Mouse (Mus musculus) limb, embryonic 14.5 days (tissue): ENCODE data around the gene Crebbp. TPM values are rescaled to one million over a fixed set of nuclear protein-coding genes. Genes with fewer than 3 reads are reported as not detected.

Experiments used
- ATAC-seq: fragments of 200-750 bp; cut with Nextera tagmentation; 2 replicates; pipeline ENCODE4 v1.8.0; 2017; ENCODE audit warnings: low read depth, moderate number of reproducible peaks, moderate TSS enrichment; ENCODE audit not compliant: low FRiP score
- DNase-seq: peaks from one replicate; pipeline ENCODE4 v3.0.0-alpha.2; 2015; ENCODE audit warnings: low spot score
- H3K27ac ChIP-seq: fragments of 300-500 bp; sonication (generic); replicated peaks from 2 replicates; pipeline ENCODE4 v1.5.1; 2014; ENCODE audit warnings: low read depth, mild to moderate bottlenecking, low read length, moderate library complexity, mixed read lengths
- H3K27me3 ChIP-seq: fragments of 300-500 bp; sonication (generic); 2 replicates; pipeline ENCODE4 v1.6.1; 2014; ENCODE audit warnings: low read length, mixed read lengths; ENCODE audit not compliant: control insufficient read depth, insufficient read depth
- H3K36me3 ChIP-seq: fragments of 300-500 bp; sonication (generic); 2 replicates; pipeline ENCODE4 v1.6.1; 2014; ENCODE audit warnings: mild to moderate bottlenecking, low read length, moderate library complexity, mixed read lengths; ENCODE audit not compliant: control insufficient read depth, insufficient read depth
- H3K4me1 ChIP-seq: fragments of 300-500 bp; sonication (generic); 2 replicates; pipeline ENCODE4 v1.6.1; 2014; ENCODE audit warnings: antibody characterized with exemption, low read length, mixed read lengths; ENCODE audit not compliant: control insufficient read depth, insufficient read depth
- H3K4me2 ChIP-seq: fragments of 300-500 bp; sonication (generic); replicated peaks from 2 replicates; pipeline ENCODE4 v1.6.1; 2014; ENCODE audit warnings: low read depth, mild to moderate bottlenecking, low read length, moderate library complexity; ENCODE audit not compliant: severe bottlenecking
- H3K4me3 ChIP-seq: fragments of 300-500 bp; sonication (generic); replicated peaks from 2 replicates; pipeline ENCODE4 v1.5.1; 2014; ENCODE audit warnings: low read length
- H3K9ac ChIP-seq: fragments of 300-500 bp; sonication (generic); 2 replicates; pipeline ENCODE4 v1.6.1; 2014; ENCODE audit warnings: mild to moderate bottlenecking, low read depth, low read length, moderate library complexity; ENCODE audit not compliant: severe bottlenecking
- H3K9me3 ChIP-seq: fragments of 300-500 bp; sonication (generic); 2 replicates; pipeline ENCODE4 v1.6.1; 2016; ENCODE audit warnings: low read length; ENCODE audit not compliant: control insufficient read depth
- POLR2A ChIP-seq: fragments of 200-500 bp; IDR thresholded peaks from 2 replicates; pipeline ENCODE4 v1.8.0; 2012; ENCODE audit warnings: inconsistent platforms, mild to moderate bottlenecking, moderate library complexity, borderline replicate concordance; ENCODE audit not compliant: insufficient read depth, insufficient read length; ENCODE audit errors: extremely low read depth
- WGBS: fragments of 180-500 bp; shearing (Covaris S2); extraction: QIAGEN DNeasy Blood & Tissue Kit; methylation state at CpG from one replicate; pipeline ENCODE4 v1.1.7; 2014; 5-methylcytosine and 5-hydroxymethylcytosine counted together
- microRNA-seq: library from miRNA; unstranded; fragments of <30 nt; microRNA quantifications from one replicate; pipeline ENCODE4, GENCODE M21; 2016
- polyA plus RNA-seq, 2 experiments: library from polyadenylated mRNA; depleted of rRNA in 1 of 2; stranded (reverse) in 1 of 2; unstranded in 1 of 2; fragments of >200 nt; fragmentation: Nextera tagmentation in 1 of 2; extraction: Ambion mirVana in 1 of 2; gene quantifications; 2 replicates each; pipeline versions ENCODE4 v1.2.1 to v1.2.3; 2012 to 2014

The Crebbp gene
- polyA plus RNA-seq, 2 experiments: 31.3 to 60.5 TPM

DNA sequence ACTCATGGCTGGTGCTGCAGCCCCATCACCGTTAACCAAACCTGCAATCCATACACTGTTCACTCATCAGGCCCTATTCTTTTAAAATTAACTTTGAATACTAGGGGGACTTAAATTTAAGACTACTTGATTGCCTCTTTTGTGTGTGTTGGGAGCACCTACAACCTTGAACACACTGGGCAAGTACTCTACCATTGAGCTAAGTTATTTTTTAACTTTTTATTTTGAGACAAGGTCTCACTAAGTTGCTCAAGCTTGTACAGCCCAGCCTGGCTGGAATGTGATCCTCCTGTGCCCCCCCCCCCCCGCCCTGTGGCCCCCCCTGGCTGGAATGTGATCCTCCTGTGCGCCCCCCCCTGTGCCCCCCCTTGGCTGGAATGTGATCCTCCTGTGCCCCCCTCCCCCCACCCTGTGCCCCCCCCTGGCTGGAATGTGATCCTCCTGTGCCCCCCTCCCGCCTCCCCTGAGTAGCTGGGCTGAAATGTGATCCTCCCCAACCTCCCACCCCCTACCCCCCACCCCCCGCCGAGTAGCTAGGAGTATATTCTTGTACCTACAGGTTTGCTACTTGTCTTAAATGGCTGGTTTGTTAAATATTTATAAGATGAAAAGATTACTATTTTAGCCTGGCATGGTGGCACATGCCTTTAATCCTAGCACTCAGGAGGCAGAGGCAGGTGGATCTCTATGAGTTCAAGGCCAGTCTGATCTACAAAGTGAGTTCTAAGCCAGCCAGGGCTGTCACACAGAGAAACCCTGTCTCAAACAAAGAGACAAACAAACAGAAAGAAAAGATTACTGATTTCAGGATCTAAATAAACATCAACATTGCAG, 182.1 kb downstream of the Crebbp start:
- H3K27ac ChIP-seq: no peak overlapping the region
- no peak for TF ChIP-seq POLR2A
- WGBS: 45% methylated on average over 4 of the region's 6 CpGs
- H3K4me2 ChIP-seq: no peak overlapping the region
- no peak for ATAC-seq
- H3K4me3 ChIP-seq: no peak overlapping the region
- H3K36me3 ChIP-seq: peaks cover 2% of the 10 kb centered on the region; the same call in 1 of the 2 replicates
- no peak for DNase-seq
- H3K4me1 ChIP-seq: no peaks in the 10 kb centered on the region
- H3K9me3 ChIP-seq: no peaks in the 10 kb centered on the region
- no peaks in the 10 kb centered on the region for H3K27me3 ChIP-seq
- no peak overlapping the region for H3K9ac ChIP-seq

Small RNA genes lying within 50 kb of the gene (microRNA-seq; reads per million reads assigned to microRNA genes)
- not detected for gene Gm23413

Other genes starting within 250 kb of the Crebbp start
- gene Nlrc3, start 237.4 kb downstream of the Crebbp start, polyA plus RNA-seq (2012; rRNA removed): 2.7 and 3.6 TPM in 2 replicates
- gene Nlrc3, start 237.4 kb downstream of the Crebbp start, polyA plus RNA-seq (2014; fragmentation: Nextera tagmentation; extraction: Ambion mirVana): 1.1 and 1.2 TPM in 2 replicates
- gene Slx4, start 210.2 kb downstream of the Crebbp start, polyA plus RNA-seq (2012; rRNA removed): 46.0 and 47.5 TPM in 2 replicates
- gene Slx4, start 210.2 kb downstream of the Crebbp start, polyA plus RNA-seq (2014; fragmentation: Nextera tagmentation; extraction: Ambion mirVana): 24.4 and 28.9 TPM in 2 replicates
- gene Dnase1, start 177.1 kb downstream of the Crebbp start, polyA plus RNA-seq (2012; rRNA removed): 0.01 and 0.10 TPM in 2 replicates
- 5.3 and 6.2 TPM in 2 replicates for gene Dnase1, start 177.1 kb downstream of the Crebbp start, polyA plus RNA-seq (2014; fragmentation: Nextera tagmentation; extraction: Ambion mirVana)
- gene Trap1, start 136.2 kb downstream of the Crebbp start, polyA plus RNA-seq (2012; rRNA removed): 87.6 and 95.6 TPM in 2 replicates
- gene Trap1, start 136.2 kb downstream of the Crebbp start, polyA plus RNA-seq (2014; fragmentation: Nextera tagmentation; extraction: Ambion mirVana): 82.8 and 86.6 TPM in 2 replicates
- 3.2 and 4.1 TPM in 2 replicates for gene Adcy9, start 206.5 kb upstream of the Crebbp start, polyA plus RNA-seq (2012; rRNA removed)
- gene Adcy9, start 206.5 kb upstream of the Crebbp start, polyA plus RNA-seq (2014; fragmentation: Nextera tagmentation; extraction: Ambion mirVana): 2.4 and 2.7 TPM in 2 replicates